Mouse (Mus musculus) heart, embryonic 15.5 days (tissue): ENCODE results near the gene 2810021J22Rik. TPM values are rescaled to one million over a fixed set of nuclear protein-coding genes. Genes with fewer than 3 reads are reported as not detected.
"Not testable (repeated sequence)": the region's sequence is repeated elsewhere in the genome, so short reads cannot be mapped to it uniquely, and the experiment has no call there.

ENCODE experiments used
- ATAC-seq: fragments of 200-750 bp; cut with Nextera tagmentation; replicated peaks from 2 replicates; pipeline ENCODE4 v1.8.0; 2017; ENCODE audit warnings: low read depth, moderate TSS enrichment; ENCODE audit not compliant: insufficient number of reproducible peaks, insufficient read depth, low FRiP score
- H3K27ac ChIP-seq: fragments of 300-500 bp; sonication (generic); 2 replicates; pipeline ENCODE4 v1.5.1; 2015; ENCODE audit warnings: mild to moderate bottlenecking, inconsistent platforms
- H3K27me3 ChIP-seq: fragments of 300-500 bp; sonication (generic); 2 replicates; pipeline ENCODE4 v1.6.1; 2015; ENCODE audit warnings: inconsistent platforms
- H3K36me3 ChIP-seq: fragments of 300-500 bp; sonication (generic); 2 replicates; pipeline ENCODE4 v1.6.1; 2015; ENCODE audit warnings: mild to moderate bottlenecking, inconsistent platforms
- H3K4me1 ChIP-seq: fragments of 300-500 bp; sonication (generic); replicated peaks from 2 replicates; pipeline ENCODE4 v1.6.1; 2015; ENCODE audit warnings: inconsistent platforms
- H3K4me2 ChIP-seq: fragments of 300-500 bp; sonication (generic); 2 replicates; pipeline ENCODE4 v1.6.1; 2015; ENCODE audit warnings: inconsistent platforms, mild to moderate bottlenecking, moderate library complexity
- H3K4me3 ChIP-seq: fragments of 300-500 bp; sonication (generic); 2 replicates; pipeline ENCODE4 v1.5.1; 2015; ENCODE audit warnings: mild to moderate bottlenecking, inconsistent platforms
- H3K9ac ChIP-seq: fragments of 300-500 bp; sonication (generic); 2 replicates; pipeline ENCODE4 v1.6.1; 2015; ENCODE audit warnings: mild to moderate bottlenecking, inconsistent platforms
- H3K9me3 ChIP-seq: fragments of 300-500 bp; sonication (generic); replicated peaks from 2 replicates; pipeline ENCODE4 v1.6.1; 2016; ENCODE audit warnings: inconsistent platforms
- WGBS: fragments of 180-500 bp; shearing (Covaris S2); methylation state at CpG from one replicate; pipeline ENCODE4 v1.1.7; 2015; ENCODE audit warnings: mixed read lengths; 5-methylcytosine and 5-hydroxymethylcytosine counted together
- polyA plus RNA-seq: library from polyadenylated mRNA; unstranded; fragments of >200 nt; fragmentation: Nextera tagmentation; extraction: Ambion mirVana; gene quantifications from 2 replicates; pipeline ENCODE4 v1.2.1, GENCODE M21; 2015

2810021J22Rik gene
- 3.2 and 4.7 TPM in 2 replicates for polyA plus RNA-seq

GRCm38 (mm10) chr11:58867039-58867953, at the start of gene 2810021J22Rik:
TSS of gene 2810021J22Rik (plus strand) at chr11:58867216.
- Histone ChIP-seq H3K9me3 (no peaks in the 10 kb centered on the region), H3K4me2 (peak within 1 kb of the TSS; percentile 69), H3K27ac (peak within 1 kb of the TSS; percentile 74), H3K4me3 (peak within 1 kb of the TSS; percentile 71), H3K36me3 (peaks cover 5% of the 10 kb centered on the region; the same call in 1 of the 2 replicates), H3K4me1 (peaks cover 8% of the 10 kb centered on the region), H3K9ac (peak within 1 kb of the TSS; percentile 62), H3K27me3 (no peaks in the 10 kb centered on the region)
- peak; percentile 83 for ATAC-seq
- 4% methylated on average over 37 of the region's 37 CpGs for WGBS

GRCm38 (mm10) chr11:58828937-58829336, 38.1 kb upstream of the 2810021J22Rik start, which contains the start of gene Olfr312:
TSS of gene Olfr312 (plus strand) at chr11:58829237.
- not testable (repeated sequence) for H3K36me3 ChIP-seq, H3K4me1 ChIP-seq, H3K4me3 ChIP-seq, H3K27ac ChIP-seq, H3K9me3 ChIP-seq, H3K27me3 ChIP-seq, ATAC-seq, H3K9ac ChIP-seq, H3K4me2 ChIP-seq

GRCm38 (mm10) chr11:58829764-58830163, 37.3 kb upstream of the 2810021J22Rik start:
- Histone ChIP-seq H3K4me1 (no peaks in the 10 kb centered on the region), H3K4me2 (no peak overlapping the region), H3K9me3 (no peaks in the 10 kb centered on the region), H3K27ac (no peak overlapping the region), H3K36me3 (no peaks in the 10 kb centered on the region), H3K9ac (no peak overlapping the region), H3K27me3 (no peaks in the 10 kb centered on the region), H3K4me3 (no peak overlapping the region)
- no peak for ATAC-seq
- WGBS, result 61% methylated on average over 3 of the region's 3 CpGs

GRCm38 (mm10) chr11:58832541-58832940, 34.5 kb upstream of the 2810021J22Rik start:
- not testable (repeated sequence) for H3K27me3 ChIP-seq, H3K4me3 ChIP-seq, H3K4me2 ChIP-seq, H3K9ac ChIP-seq, H3K4me1 ChIP-seq, H3K9me3 ChIP-seq, H3K36me3 ChIP-seq, ATAC-seq, H3K27ac ChIP-seq
- 64% methylated on average over 3 of the region's 3 CpGs for WGBS

GRCm38 (mm10) chr11:58838951-58839350, 28.1 kb upstream of the 2810021J22Rik start, which contains the start of gene Olfr311:
TSS of gene Olfr311 (plus strand) at chr11:58839251.
- H3K4me3 ChIP-seq, H3K9ac ChIP-seq, H3K36me3 ChIP-seq, H3K4me1 ChIP-seq, H3K4me2 ChIP-seq, H3K9me3 ChIP-seq, ATAC-seq, H3K27me3 ChIP-seq, H3K27ac ChIP-seq: not testable (repeated sequence)

- Histone ChIP-seq H3K4me1 (peaks cover 6% of the 10 kb centered on the region), H3K36me3 (peaks cover 17% of the 10 kb centered on the region), H3K4me2 (peak within 1 kb of the TSS; percentile 79), H3K9me3 (no peaks in the 10 kb centered on the region), H3K4me3 (peak within 1 kb of the TSS; percentile 91), H3K27me3 (no peaks in the 10 kb centered on the region), H3K9ac (peak within 1 kb of the TSS; percentile 93), H3K27ac (peak within 1 kb of the TSS; percentile 68; the same call in 1 of the 2 replicates)
- ATAC-seq, result peak; percentile 100
- WGBS, result under 1% methylated on average over 24 of the region's 24 CpGs
These were observed 20.0 kb upstream of the 2810021J22Rik start, which contains the start of gene Gm12258 for GRCm38 (mm10) chr11:58846919-58847461. TSS of gene Gm12258 (plus strand) at chr11:58847158.

- H3K9me3 ChIP-seq, result no peaks in the 10 kb centered on the region
- H3K4me1 ChIP-seq, result peaks cover 6% of the 10 kb centered on the region
- peaks cover 18% of the 10 kb centered on the region for H3K36me3 ChIP-seq
- ATAC-seq, result no peak
- H3K4me2 ChIP-seq, result peak overlapping the region; percentile 79
- peak overlapping the region; percentile 91 for H3K4me3 ChIP-seq
- no peak overlapping the region for H3K27ac ChIP-seq
- WGBS, result 41% methylated on average over 9 of the region's 9 CpGs
- H3K9ac ChIP-seq, result peak overlapping the region; percentile 93
- H3K27me3 ChIP-seq, result no peaks in the 10 kb centered on the region
These were observed 19.4 kb upstream of the 2810021J22Rik start for GRCm38 (mm10) chr11:58847636-58848035.

GRCm38 (mm10) chr11:58849731-58850130, 17.3 kb upstream of the 2810021J22Rik start:
- H3K27me3 ChIP-seq, result no peaks in the 10 kb centered on the region
- H3K27ac ChIP-seq, result no peak overlapping the region
- no peak overlapping the region for H3K9ac ChIP-seq
- no peaks in the 10 kb centered on the region for H3K9me3 ChIP-seq
- peaks cover 24% of the 10 kb centered on the region for H3K36me3 ChIP-seq
- no peak overlapping the region for H3K4me2 ChIP-seq
- peaks cover 6% of the 10 kb centered on the region for H3K4me1 ChIP-seq
- no peak overlapping the region for H3K4me3 ChIP-seq
- WGBS, result 72% methylated on average over 2 of the region's 2 CpGs
- ATAC-seq, result no peak

GRCm38 (mm10) chr11:58860744-58861143, 6.3 kb upstream of the 2810021J22Rik start:
- Histone ChIP-seq H3K36me3 (peaks cover 52% of the 10 kb centered on the region), H3K27ac (no peak overlapping the region)

GRCm38 (mm10) chr11:58867954-58868330, 926 bp downstream of the 2810021J22Rik start:
- H3K4me1 ChIP-seq, result peaks cover 8% of the 10 kb centered on the region
- H3K27me3 ChIP-seq, result no peaks in the 10 kb centered on the region
- 80% methylated on average over 6 of the region's 6 CpGs for WGBS
- H3K4me2 ChIP-seq, result peak overlapping the region; percentile 69
- H3K27ac ChIP-seq, result no peak overlapping the region
- ATAC-seq, result no peak
- H3K4me3 ChIP-seq, result peak overlapping the region; percentile 71
- H3K9me3 ChIP-seq, result no peaks in the 10 kb centered on the region
- H3K36me3 ChIP-seq, result peaks cover 5% of the 10 kb centered on the region; the same call in 1 of the 2 replicates
- no peak overlapping the region for H3K9ac ChIP-seq

More at GRCm38 (mm10) chr11:58860744-58861143, 6.3 kb upstream of the 2810021J22Rik start:
- Histone ChIP-seq H3K4me1 (no peaks in the 10 kb centered on the region), H3K9ac (no peak overlapping the region), H3K4me2 (no peak overlapping the region), H3K4me3 (no peak overlapping the region), H3K27me3 (no peaks in the 10 kb centered on the region), H3K9me3 (peaks cover 27% of the 10 kb centered on the region)
- ATAC-seq, result no peak
- 92% methylated on average over 8 of the region's 8 CpGs for WGBS

GRCm38 (mm10) chr11:58870961-58871360, 3.9 kb downstream of the 2810021J22Rik start:
- H3K9me3 ChIP-seq, result no peaks in the 10 kb centered on the region
- no peak overlapping the region for H3K4me3 ChIP-seq
- H3K4me2 ChIP-seq, result no peak overlapping the region
- no peak for ATAC-seq
- H3K27me3 ChIP-seq, result no peaks in the 10 kb centered on the region
- peaks cover 8% of the 10 kb centered on the region for H3K4me1 ChIP-seq
- no peak overlapping the region for H3K27ac ChIP-seq
- peaks cover 5% of the 10 kb centered on the region; the same call in 1 of the 2 replicates for H3K36me3 ChIP-seq
- no peak overlapping the region for H3K9ac ChIP-seq
- WGBS, result 81% methylated on average over 4 of the region's 4 CpGs
